Mouse (Mus musculus): ENCODE measurements around the gene Paqr4.

GRCm38 (mm10) chr17:23744076-23744475 is 3.4 kb upstream of the Paqr4 start:
- no peak for TF ChIP-seq KAT2A (IDR thresholded peaks at IDR 0.05; ENCODE audit: insufficient replicate concordance, low read length)
- TF ChIP-seq E2F4 (IDR thresholded peaks at IDR 0.05; ENCODE audit: insufficient replicate concordance, low read depth, low read length) = no peak
- TF ChIP-seq MAFK (IDR thresholded peaks at IDR 0.05; ENCODE audit: insufficient replicate concordance, low read length) = no peak
- TF ChIP-seq POLR2A (IDR thresholded peaks at IDR 0.05; ENCODE audit: low read depth, low read length) = no peak
- TF ChIP-seq CTCF (conservative IDR thresholded peaks at IDR 0.05 in 1 of 2, IDR thresholded peaks at IDR 0.05 in 1 of 2; ENCODE audit: low read depth in 2 of 2, low read length in 2 of 2) = no peak
- no peak for TF ChIP-seq TBP (conservative IDR thresholded peaks at IDR 0.05; ENCODE audit: low read depth, low read length)
- no peak for TF ChIP-seq CHD2 (IDR thresholded peaks at IDR 0.05; ENCODE audit: low read length)
- no peak for TF ChIP-seq MAZ (IDR thresholded peaks at IDR 0.05; ENCODE audit: low read depth, low read length)
